ENCODE assay signal across 16 mouse cellular contexts in genomic region chr14:33920727-33921559, GRCm38 (mm10). TPM values are rescaled to one million over a fixed set of nuclear protein-coding genes. Genes with fewer than 3 reads are reported as not detected.
DNase-seq lines count a peak whose midpoint lies in the region; ATAC-seq lines count a peak whose summit lies in the region.
"Had no signal": no experiment of that assay in that cellular context is flagged by ENCODE, and none has a peak within 500 bp of the region (broad histone marks: within the 10 kb centered on the region; RNA-seq: fewer than 3 reads in every experiment).

No protein-coding gene starts in this region.

- H3K9me3 ChIP-seq in hindbrain, embryonic 11.5 days (ENCODE audit: control insufficient read depth, low read length) = no peaks in the 10 kb centered on the region
- no peaks in the 10 kb centered on the region for H3K9me3 ChIP-seq in hindbrain, embryonic 14.5 days (ENCODE audit: control insufficient read depth, low read length)
- no peaks in the 10 kb centered on the region for H3K9me3 ChIP-seq in midbrain, embryonic 15.5 days
- H3K9me3 ChIP-seq: heart, embryonic 12.5 days had no signal

- H3K9ac ChIP-seq in hindbrain, embryonic 11.5 days (ENCODE audit: low read depth, low read length) = no peak overlapping the region
- H3K9ac ChIP-seq in hindbrain, embryonic 14.5 days = no peak overlapping the region; the same call in 1 of the 2 replicates
- H3K9ac ChIP-seq in midbrain, embryonic 15.5 days = no peak overlapping the region
- H3K9ac ChIP-seq: heart, embryonic 12.5 days had no signal

- intact Hi-C loops in gastrocnemius, postnatal 14 days (cut with DNase I; ENCODE audit: low total_unique reads) = no loop called here

- peaks cover 4% of the 10 kb centered on the region for H3K4me1 ChIP-seq in hindbrain, embryonic 11.5 days (replicated peaks; ENCODE audit: control insufficient read depth, insufficient read depth, low read length)
- H3K4me1 ChIP-seq in hindbrain, embryonic 14.5 days (replicated peaks; ENCODE audit: control insufficient read depth, insufficient read depth, low read length) = peaks cover 31% of the 10 kb centered on the region
- H3K4me1 ChIP-seq in midbrain, embryonic 15.5 days = peaks cover 23% of the 10 kb centered on the region

- WGBS in hindbrain, embryonic 11.5 days = 15% methylated on average over 14 of the region's 14 CpGs
- WGBS in hindbrain, embryonic 14.5 days = 15% methylated on average over 14 of the region's 14 CpGs
- 6% methylated on average over 14 of the region's 14 CpGs for WGBS in midbrain, embryonic 15.5 days

- ATAC-seq in hindbrain, embryonic 11.5 days (ENCODE audit: low FRiP score) = peak; percentile 14; the same call in 1 of the 2 replicates
- ATAC-seq in hindbrain, embryonic 14.5 days (ENCODE audit: low FRiP score) = no peak
- 0 out of 2 replicates have a peak, but pooled peaks have one; percentile 26 for ATAC-seq in midbrain, embryonic 15.5 days (replicated peaks)
- ATAC-seq: inflammation-experienced regulatory T-cells, adult 6 months had no signal

- DNase-seq in hindbrain, embryonic 11.5 days (ENCODE audit: low spot score) = peak; percentile 24
- no peak for DNase-seq in hindbrain, embryonic 14.5 days (ENCODE audit: low spot score)
- peak; percentile 36 for DNase-seq in embryo, embryonic 11 days
- peak; percentile 60 for DNase-seq in layer of hippocampus, adult 11-12 months (ENCODE audit: low spot score)
- DNase-seq in gastrocnemius, postnatal 14 days = no peak
- DNase-seq in gastrocnemius, adult 8-10 months (ENCODE audit: low spot score in 2 of 2) = no peak
- DNase-seq in thymus, postnatal 0 days (ENCODE audit: low spot score) = no peak
- DNase-seq: B cell, adult 2 months; kidney, postnatal 4 days; lung, postnatal 4 days; thymus, postnatal 25 days had no signal

- H3K4me3 ChIP-seq in hindbrain, embryonic 11.5 days (ENCODE audit: low read depth, low read length) = no peak overlapping the region
- H3K4me3 ChIP-seq in hindbrain, embryonic 14.5 days (replicated peaks; ENCODE audit: low read length) = no peak overlapping the region
- no peak overlapping the region for H3K4me3 ChIP-seq in midbrain, embryonic 15.5 days
- H3K4me3 ChIP-seq: heart, embryonic 12.5 days had no signal

- peaks cover 33% of the 10 kb centered on the region for H3K27me3 ChIP-seq in hindbrain, embryonic 11.5 days (ENCODE audit: control insufficient read depth, insufficient read depth, low read length)
- H3K27me3 ChIP-seq in hindbrain, embryonic 14.5 days (ENCODE audit: control insufficient read depth, insufficient read depth, low read length) = peaks cover 56% of the 10 kb centered on the region
- peaks cover 27% of the 10 kb centered on the region for H3K27me3 ChIP-seq in midbrain, embryonic 15.5 days (replicated peaks)

- H3K4me2 ChIP-seq in hindbrain, embryonic 11.5 days (replicated peaks; ENCODE audit: low read depth, low read length) = no peak overlapping the region
- H3K4me2 ChIP-seq in hindbrain, embryonic 14.5 days (replicated peaks) = no peak overlapping the region
- peak overlapping the region; percentile 17; the same call in 1 of the 2 replicates for H3K4me2 ChIP-seq in midbrain, embryonic 15.5 days
- H3K4me2 ChIP-seq: heart, embryonic 12.5 days had no signal

- no peak overlapping the region for H3K27ac ChIP-seq in hindbrain, embryonic 11.5 days (ENCODE audit: low read depth, low read length)
- no peak overlapping the region for H3K27ac ChIP-seq in hindbrain, embryonic 14.5 days
- H3K27ac ChIP-seq in midbrain, embryonic 15.5 days = no peak overlapping the region

- H3K36me3 ChIP-seq in hindbrain, embryonic 11.5 days (ENCODE audit: control insufficient read depth, insufficient read depth, low read length) = no peaks in the 10 kb centered on the region
- H3K36me3 ChIP-seq in hindbrain, embryonic 14.5 days (replicated peaks; ENCODE audit: control insufficient read depth, insufficient read depth) = no peaks in the 10 kb centered on the region
- H3K36me3 ChIP-seq in midbrain, embryonic 15.5 days (replicated peaks) = no peaks in the 10 kb centered on the region
- H3K36me3 ChIP-seq: heart, embryonic 12.5 days had no signal

RNA-seq across cellular contexts. Expression of gene Gdf10, which starts 2.4 kb away (rescaled TPM):
- 9.5 and 10.6 TPM in 2 replicates for polyA plus RNA-seq in hindbrain, embryonic 11.5 days (2014; fragmentation: Nextera tagmentation; extraction: Ambion mirVana)
- 8.0 and 11.4 TPM in 2 replicates for polyA plus RNA-seq in hindbrain, embryonic 14.5 days (2014; fragmentation: Nextera tagmentation; extraction: Ambion mirVana)
- polyA plus RNA-seq in midbrain, embryonic 15.5 days (2015; fragmentation: Nextera tagmentation; extraction: Ambion mirVana) = 4.3 and 5.2 TPM in 2 replicates
- 1 to 10 TPM; 4.6 to 5.3 TPM for total RNA-seq in gastrocnemius, postnatal 14 days (2021)
- total RNA-seq in gastrocnemius, adult 8-10 months (2022) = 1 to 10 TPM in 2 of 4 experiments, under 1 TPM in 2; 0.39 to 1.3 (median 1.0) TPM
- 1.9 and 2.5 TPM in 2 replicates for polyA plus RNA-seq in thymus, postnatal 0 days (2015; fragmentation: Nextera tagmentation; extraction: Ambion mirVana)
- total RNA-seq: MEL had no signal
- polyA plus RNA-seq: inflammation-experienced regulatory T-cells, adult 6 months had no signal

RNA-seq across cellular contexts. Expression of gene Gdf2, which starts 19.9 kb away (rescaled TPM):
- 0.08 TPM in 1 of 2 replicates, not detected in the other for polyA plus RNA-seq in hindbrain, embryonic 11.5 days (2014; fragmentation: Nextera tagmentation; extraction: Ambion mirVana)
- 0.08 TPM in 1 of 2 replicates, not detected in the other for polyA plus RNA-seq in hindbrain, embryonic 14.5 days (2014; fragmentation: Nextera tagmentation; extraction: Ambion mirVana)
- not detected in 2 replicates for polyA plus RNA-seq in midbrain, embryonic 15.5 days (2015; fragmentation: Nextera tagmentation; extraction: Ambion mirVana)
- not detected for total RNA-seq in gastrocnemius, postnatal 14 days (2021)
- not detected for total RNA-seq in gastrocnemius, adult 8-10 months (2022)
- polyA plus RNA-seq in thymus, postnatal 0 days (2015; fragmentation: Nextera tagmentation; extraction: Ambion mirVana) = not detected in 2 replicates
- total RNA-seq: MEL had no signal
- polyA plus RNA-seq: inflammation-experienced regulatory T-cells, adult 6 months had no signal

RNA-seq across cellular contexts. Expression of gene Rbp3, which starts 32.9 kb away (rescaled TPM):
- polyA plus RNA-seq in hindbrain, embryonic 11.5 days (2014; fragmentation: Nextera tagmentation; extraction: Ambion mirVana) = not detected in 2 replicates
- not detected in 2 replicates for polyA plus RNA-seq in hindbrain, embryonic 14.5 days (2014; fragmentation: Nextera tagmentation; extraction: Ambion mirVana)
- 0.10 and 0.17 TPM in 2 replicates for polyA plus RNA-seq in midbrain, embryonic 15.5 days (2015; fragmentation: Nextera tagmentation; extraction: Ambion mirVana)
- not detected for total RNA-seq in gastrocnemius, postnatal 14 days (2021)
- total RNA-seq in gastrocnemius, adult 8-10 months (2022) = not detected
- polyA plus RNA-seq in thymus, postnatal 0 days (2015; fragmentation: Nextera tagmentation; extraction: Ambion mirVana) = not detected in 2 replicates
- total RNA-seq: liver, adult 2 months; MEL had no signal
- polyA plus RNA-seq: inflammation-experienced regulatory T-cells, adult 6 months; liver, adult 2 months had no signal

RNA-seq across cellular contexts. Expression of gene Zfp488, which starts 57.6 kb away (rescaled TPM):
- 0.10 and 0.20 TPM in 2 replicates for polyA plus RNA-seq in hindbrain, embryonic 11.5 days (2014; fragmentation: Nextera tagmentation; extraction: Ambion mirVana)
- 0.78 and 0.85 TPM in 2 replicates for polyA plus RNA-seq in hindbrain, embryonic 14.5 days (2014; fragmentation: Nextera tagmentation; extraction: Ambion mirVana)
- 1.3 and 1.5 TPM in 2 replicates for polyA plus RNA-seq in midbrain, embryonic 15.5 days (2015; fragmentation: Nextera tagmentation; extraction: Ambion mirVana)
- under 1 TPM in 1 of 2 experiments, not detected in 1; 0.04 TPM for total RNA-seq in gastrocnemius, postnatal 14 days (2021)
- total RNA-seq in gastrocnemius, adult 8-10 months (2022) = under 1 TPM in 1 of 4 experiments, not detected in 3; 0.07 TPM
- polyA plus RNA-seq in thymus, postnatal 0 days (2015; fragmentation: Nextera tagmentation; extraction: Ambion mirVana) = not detected in 2 replicates
- total RNA-seq: MEL had no signal
- polyA plus RNA-seq: heart, embryonic 12.5 days; inflammation-experienced regulatory T-cells, adult 6 months; liver, adult 2 months had no signal

Comparison
In these comparisons a context has a peak if more than half of its experiments do, and no peak if none do; other contexts are left out.
1. DNase-seq: peak in hindbrain, embryonic 11.5 days (single experiment), embryo, embryonic 11 days (single experiment) and layer of hippocampus, adult 11-12 months (single experiment); none in hindbrain, embryonic 14.5 days (single experiment), gastrocnemius, postnatal 14 days (single experiment), gastrocnemius, adult 8-10 months (0 of 2) and thymus, postnatal 0 days (single experiment).